Mouse (Mus musculus): ENCODE results near the gene Gm17606.

The Gm17606 gene

DNA sequence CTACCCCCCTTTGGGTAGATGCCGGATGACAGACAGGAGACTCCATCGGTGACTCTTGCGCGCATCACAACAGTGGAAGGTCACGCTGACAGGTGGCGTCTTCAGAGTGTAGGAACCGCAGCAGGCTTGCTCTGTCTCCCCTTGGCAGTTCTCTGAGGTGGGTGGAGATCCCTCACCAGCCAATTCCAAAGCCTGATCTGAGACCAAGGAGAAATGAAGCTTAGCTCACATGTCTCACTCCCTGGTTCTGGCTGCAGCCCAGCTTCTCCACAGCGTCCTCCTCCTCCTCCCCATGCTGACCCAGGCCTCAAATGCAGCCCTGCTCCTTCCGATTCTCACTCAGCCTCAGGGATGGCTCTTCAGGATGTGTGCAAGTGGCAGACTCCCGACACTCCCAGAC is 15.8 kb upstream of the Gm17606 start:
- DNase-seq (ENCODE audit: low spot score in 2 of 2): no peak

DNA sequence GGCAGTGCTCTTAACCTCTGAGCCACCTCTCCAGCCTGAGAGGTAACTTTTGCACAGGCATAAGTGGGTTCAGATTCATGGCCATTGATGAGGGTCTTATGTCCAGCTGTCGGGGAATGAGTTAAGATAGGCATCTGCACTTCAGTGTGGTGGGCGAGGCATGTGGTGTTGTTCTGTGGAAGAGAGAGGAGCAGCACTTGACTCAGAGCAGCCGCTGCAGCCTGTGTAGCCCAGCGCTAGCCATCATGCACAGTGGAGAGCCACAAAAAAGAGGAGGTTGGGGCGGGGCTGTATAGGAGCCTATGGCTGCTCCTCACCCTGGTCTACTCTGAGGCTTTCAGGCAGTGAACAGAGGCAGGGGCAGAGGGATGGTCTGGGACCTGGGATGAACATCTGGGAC is 12.6 kb upstream of the Gm17606 start:
- DNase-seq (ENCODE audit: low spot score in 2 of 2): no peak

DNA sequence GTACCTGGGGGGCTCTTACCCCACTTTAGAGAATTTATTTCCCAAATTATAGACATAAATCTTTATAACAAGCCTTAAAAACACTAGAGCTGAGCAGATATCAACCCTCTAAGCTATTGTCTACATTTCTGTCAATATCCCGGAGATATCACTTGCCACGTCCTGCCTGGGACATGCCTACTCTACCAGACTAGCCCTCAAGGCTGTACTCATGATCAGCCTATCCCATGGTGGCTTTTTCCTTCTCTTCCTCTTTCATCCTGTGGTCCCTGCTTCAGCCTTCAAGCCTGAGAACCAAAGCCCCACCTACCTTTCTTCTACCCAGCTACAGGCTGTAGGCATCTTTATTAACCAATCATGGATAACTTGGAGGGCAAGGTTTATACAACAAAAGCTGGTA is 11.0 kb upstream of the Gm17606 start:
- no peak for DNase-seq (ENCODE audit: low spot score in 2 of 2)

DNA sequence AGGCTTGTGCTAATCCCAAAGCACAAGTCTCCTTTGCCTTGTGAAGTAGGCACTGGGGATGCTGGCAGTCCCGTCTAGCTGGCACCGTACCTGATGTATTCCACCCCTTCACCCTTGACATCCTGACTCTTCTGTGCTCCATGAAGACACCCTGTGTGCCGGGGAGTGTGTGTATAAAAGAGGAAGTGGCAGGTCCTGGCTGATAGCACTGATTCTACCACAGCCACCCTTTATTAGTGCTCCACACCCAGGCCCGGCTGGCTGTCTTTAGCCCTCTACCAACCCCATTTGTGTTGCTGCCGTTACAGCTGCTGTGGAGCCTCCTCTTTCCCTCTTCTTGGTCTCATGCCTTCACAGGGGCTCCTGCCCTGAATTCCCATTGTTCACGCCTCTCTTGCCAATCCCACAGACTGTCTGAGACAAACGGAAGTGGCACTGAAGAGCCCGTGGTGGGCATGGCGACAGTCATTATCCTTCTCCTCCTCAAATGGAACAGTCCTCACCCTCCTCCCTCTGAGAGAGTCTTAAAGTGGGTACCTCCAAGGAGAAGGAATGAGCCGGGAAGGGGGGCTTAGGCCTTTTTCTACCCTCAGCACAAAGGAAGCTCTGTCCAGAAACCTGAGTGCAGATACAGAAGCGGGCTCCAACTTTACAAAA is 10.0 kb upstream of the Gm17606 start:
- DNase-seq (ENCODE audit: low spot score in 2 of 2): no peak

DNA sequence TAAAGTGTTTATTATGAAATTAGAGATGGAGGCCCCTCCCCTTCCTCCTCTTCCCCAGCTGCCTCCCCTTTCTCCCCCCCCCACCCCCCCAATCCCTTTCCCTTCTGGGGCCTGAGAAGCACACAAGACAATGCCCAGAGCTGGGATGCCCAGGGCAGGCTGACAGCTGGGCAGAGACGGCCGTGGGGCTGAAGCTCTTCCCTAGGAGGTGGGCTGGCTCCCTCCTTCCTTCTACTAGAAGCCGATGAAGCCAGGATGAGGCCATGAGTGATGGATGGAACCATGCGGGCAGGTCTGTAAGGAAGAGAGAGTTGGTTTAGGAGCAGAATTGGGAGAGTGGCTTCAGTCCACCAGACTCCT is 9.5 kb upstream of the Gm17606 start:
- no peak for DNase-seq (ENCODE audit: low spot score in 2 of 2)

DNA sequence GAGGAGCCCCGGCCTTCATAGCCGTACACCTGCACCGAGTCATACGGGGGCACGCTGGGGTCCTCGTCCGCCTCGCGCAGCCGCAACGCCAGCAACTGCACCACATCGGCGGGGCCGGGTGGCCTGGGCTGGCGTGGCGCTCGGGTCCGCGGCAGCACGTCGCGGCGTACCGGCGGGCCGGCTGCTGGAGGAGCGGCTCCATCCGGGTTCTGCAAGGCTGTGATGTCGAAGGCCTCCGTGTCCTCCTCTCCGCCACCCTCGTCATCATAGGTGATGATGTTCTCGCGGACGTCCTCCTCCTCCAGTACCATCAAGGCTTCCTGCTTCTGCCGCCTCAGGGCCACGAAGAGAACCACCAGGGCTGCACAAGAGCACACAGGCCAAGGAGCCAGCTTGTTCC is 8.5 kb upstream of the Gm17606 start:
- DNase-seq (ENCODE audit: low spot score in 2 of 2): no peak

DNA sequence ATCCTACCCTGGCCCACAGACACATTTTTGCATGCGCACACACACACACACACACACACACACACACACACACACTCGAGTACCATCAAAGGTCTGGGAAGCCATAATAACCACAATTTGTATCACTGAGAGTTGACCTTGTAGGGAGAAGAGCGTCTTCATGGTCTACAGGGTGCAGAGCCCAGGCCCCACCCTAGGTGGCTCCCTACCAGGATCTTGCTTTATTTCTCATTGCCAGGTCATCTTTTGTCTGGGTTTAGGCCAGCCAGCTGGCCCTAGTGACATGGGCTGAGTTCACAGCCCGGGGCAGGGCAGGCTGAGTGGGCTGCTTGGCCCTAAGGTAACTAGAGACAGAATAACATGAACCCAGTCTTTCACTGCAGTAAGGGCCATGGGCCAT is 6.6 kb upstream of the Gm17606 start:
- no peak for DNase-seq (ENCODE audit: low spot score in 2 of 2)

DNA sequence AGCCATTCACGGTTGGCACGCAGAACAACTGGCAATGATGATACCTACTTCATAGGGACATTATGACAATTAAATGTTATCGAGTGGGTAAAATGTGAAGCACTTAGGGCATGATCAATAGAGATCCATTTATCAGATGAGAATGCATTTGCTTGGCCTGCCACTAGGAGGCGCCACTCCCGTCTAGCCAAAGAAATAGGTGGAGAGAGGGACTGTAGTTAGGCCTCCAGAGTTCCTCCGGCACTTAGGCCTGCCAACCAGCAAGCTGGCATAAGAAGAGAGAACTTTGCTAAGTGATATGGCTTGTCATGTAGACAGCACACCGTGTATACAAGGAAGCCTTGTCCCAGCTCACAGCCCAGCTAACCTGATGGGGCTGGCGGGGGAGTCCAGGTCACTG is 3.8 kb upstream of the Gm17606 start:
- DNase-seq (ENCODE audit: low spot score in 2 of 2): peak in 1 of 2 experiments; percentile 22

DNA sequence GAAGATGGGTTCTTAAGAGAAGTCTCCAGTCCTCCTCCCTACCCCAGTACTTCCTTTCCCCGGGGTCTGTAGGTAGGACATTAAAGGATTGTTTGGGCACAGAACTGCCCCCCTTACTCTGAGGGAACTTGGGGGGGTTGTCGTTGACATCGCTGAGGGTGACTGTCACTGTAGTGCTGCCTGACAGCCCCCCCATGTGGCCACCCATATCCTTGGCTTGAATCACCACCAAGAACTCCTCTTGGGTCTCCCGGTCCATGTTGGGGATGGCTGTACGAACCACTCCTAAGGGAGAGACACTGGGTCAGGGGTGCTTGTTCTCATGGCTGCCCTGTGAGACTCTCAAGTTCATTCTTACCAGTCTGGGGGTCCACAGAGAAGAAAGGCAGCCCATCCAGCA is 2.5 kb upstream of the Gm17606 start:
- DNase-seq (ENCODE audit: low spot score in 2 of 2): no peak

DNA sequence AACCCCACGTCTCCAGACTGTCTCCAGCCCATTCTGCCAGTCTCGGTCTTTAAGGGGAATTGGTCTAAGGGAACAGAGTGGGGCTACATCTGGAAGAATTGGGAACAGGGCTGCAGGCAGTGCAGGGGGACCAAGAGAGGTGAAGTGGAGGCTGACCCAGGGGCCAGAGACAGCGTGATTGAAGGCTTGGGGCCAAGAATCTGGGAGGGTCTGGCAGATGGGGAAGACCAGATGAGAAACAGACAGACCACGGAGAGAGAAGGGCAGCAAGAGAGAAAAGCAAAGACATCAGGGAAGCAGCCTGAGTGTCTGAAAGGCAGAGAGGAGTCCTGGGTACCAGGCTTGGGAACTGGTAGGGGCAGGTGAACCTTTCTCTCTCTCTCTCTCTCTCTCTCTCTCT is 631 bp upstream of the Gm17606 start:
- no peak for DNase-seq (ENCODE audit: low spot score in 2 of 2)

DNA sequence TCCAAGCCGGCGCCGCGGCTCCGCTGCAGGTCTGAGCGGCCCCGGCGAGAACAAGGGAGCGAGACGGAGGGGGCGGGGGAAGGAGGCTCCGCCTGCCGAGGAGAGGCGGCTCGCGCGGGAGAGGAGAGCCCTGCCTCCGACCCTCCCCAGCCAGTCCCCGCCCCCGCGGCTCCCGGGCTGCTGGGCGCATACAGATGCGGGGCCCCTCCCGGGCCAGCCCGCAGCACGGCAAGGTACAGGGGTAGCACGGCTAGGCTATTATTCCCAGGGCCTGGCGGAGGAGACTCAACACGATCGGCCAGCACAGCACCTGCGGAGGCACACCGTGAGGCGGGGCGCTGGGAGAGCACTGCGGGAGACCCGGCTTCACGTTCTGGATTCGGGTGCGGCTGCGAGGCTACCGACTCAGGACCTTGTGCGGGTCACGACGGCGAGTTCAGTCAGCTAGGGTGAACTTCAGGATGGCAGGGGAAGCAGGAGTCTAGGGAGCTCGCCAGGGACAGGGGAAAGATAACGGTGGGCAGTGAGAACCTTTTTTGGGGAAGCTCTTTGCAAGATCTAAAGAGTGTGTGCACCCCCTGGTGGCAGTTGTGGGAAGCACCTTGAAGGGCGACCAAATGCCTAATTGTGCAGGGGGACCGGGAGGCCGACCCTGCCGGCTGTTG is 685 bp downstream of the Gm17606 start, which contains the start of gene Cdh24:
TSS of gene Cdh24 (minus strand) at position 60 of the 665 bp plus-strand sequence.
- DNase-seq (ENCODE audit: low spot score in 2 of 2): peak; percentile 86 to 92

DNA sequence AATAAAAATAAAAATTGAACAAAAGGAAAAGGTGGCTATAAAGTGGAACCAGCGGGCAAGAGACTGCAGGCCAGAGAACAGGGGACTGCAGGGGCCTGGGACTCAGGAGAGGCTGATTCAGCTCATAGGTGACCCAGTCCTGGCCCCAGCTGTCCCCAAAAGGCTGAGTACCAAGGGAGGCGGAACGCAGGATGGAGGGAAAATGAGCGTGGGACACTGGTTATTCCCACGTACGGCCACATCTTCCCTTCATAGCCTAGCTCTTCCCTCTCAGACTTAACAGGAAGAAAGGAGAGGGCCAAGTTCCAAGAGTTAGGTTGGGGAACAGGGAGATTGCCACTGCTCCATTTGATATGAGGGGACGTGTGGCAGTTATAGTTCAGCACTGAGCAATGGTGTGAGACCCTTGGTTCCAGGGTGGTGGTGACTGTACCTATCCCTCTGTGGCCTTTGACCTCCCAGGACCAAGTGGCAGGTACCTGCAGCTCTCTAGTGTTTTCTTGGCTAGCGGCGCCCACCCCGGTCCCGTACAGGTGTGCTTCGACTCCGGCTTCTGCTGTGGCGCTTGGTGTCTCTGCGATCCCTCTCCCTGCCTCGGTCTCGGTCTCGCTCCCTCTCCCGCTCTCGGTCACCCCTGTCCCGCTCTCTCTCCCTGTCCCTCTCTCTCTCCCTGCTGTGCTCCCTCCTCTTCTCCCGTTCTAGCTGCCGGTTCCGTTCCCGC is 1.6 kb downstream of the Gm17606 start:
- no peak for DNase-seq (ENCODE audit: low spot score in 2 of 2)

DNA sequence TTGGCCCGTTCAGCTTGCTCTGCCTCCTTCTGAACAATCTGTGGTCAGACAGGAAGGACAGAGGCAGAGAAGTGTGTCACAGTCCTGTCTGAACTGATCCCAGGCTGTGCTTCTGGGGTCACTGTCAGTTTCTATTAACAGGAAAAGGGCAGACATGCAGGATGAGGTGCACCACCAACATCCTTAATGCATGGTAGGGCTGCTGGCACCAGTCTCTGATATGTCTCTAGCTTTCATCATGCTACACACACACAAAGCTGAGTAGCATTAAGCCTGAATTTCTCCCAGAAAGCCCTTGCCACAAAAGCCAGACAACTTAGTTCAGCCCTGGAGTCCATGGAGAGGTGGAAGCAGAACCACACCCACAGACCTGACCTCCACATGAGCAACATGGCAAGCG is 2.3 kb downstream of the Gm17606 start:
- DNase-seq (ENCODE audit: low spot score in 2 of 2): no peak

DNA sequence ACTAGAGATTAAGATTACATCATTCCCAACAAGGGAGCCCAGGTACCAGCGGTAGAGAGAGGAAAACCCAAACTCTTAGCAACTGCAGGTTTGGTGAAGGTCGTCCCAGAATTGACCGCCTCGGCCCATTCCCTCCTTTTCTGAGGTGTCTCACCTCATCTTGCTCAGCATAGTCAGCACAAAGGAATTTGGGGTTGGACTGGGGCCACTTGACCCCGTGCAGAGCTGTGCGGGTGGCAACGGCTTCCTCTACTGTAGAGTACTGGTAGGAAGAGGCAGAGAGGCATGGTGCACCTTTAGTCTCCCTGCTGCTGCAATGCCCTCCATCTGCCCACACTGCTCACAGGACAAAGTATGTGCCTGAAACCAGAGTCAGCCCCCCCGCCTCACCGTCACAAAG is 3.5 kb downstream of the Gm17606 start:
- no peak for DNase-seq (ENCODE audit: low spot score in 2 of 2)

DNA sequence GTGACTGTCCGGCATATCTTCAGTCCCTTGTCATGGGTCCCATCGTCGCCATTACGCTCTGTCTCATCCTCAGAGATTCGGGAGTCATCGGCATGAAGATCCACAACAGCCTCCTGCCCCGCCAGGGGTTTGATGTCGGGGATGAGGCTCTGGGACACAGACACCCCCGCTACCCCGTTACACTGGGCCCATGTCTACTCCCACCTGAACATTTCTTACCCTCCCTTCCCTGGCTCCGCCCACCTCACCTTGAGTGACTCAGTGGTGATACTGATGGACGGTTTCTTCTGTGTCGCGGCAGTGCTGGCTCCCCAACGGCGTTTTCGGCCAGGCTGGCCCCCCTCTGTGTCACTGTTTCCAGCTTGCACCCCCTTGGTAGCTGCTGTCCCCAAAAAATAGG is 5.7 kb downstream of the Gm17606 start:
- no peak for DNase-seq (ENCODE audit: low spot score in 2 of 2)

DNA sequence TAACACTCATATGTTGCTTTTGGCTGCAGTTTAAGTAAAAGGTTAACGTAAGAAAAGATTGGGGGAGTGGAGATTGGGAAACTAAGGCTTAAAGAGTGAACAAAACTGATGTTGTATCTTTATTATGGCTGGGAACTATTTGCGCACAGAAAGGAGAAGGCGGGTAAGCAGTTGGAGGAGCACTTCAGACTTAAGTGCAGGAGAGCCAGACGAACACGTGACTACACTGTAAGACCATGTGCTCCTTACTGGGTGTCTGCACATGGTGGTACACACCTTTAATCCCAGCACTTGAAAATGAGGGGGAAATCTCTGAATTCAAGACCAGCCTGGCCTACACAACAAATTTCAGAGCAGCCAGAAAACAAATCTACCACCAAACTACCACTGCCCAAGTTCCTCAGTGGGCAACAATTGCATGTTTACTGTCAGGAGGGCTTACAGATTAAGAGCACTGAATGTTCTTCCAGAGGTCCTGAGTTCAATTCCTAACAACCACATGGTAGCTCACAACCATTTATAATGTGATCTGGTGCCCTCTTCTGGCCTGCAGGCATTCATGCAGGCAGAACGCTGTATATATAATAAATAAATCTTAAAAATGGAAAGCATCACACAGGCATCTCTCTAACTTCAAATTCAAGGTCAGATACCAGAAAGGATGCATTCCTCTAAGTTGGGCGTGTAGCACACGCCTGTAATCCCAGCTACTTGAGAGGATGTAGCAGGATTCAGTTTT is 6.3 kb downstream of the Gm17606 start:
- no peak for DNase-seq (ENCODE audit: low spot score in 2 of 2)

DNA sequence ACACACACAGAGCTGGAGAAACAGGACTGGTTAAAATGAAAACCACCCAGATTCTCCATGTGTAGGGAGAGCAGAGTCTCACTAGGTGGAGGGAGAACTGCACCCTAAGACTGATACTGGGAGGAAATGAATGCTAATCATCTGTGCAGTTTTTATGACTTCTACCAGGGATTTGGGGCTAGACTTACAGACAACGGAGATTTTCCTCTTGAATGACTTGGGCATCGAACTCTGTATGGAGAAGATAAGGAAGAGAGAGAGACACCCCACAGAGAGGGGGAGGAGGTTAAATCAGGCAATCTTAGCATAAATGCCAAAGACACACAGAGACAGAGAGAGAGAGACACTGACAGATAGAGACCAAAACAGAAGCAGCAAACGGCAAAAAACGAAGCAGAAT is 7.1 kb downstream of the Gm17606 start:
- DNase-seq (ENCODE audit: low spot score in 2 of 2): no peak

DNA sequence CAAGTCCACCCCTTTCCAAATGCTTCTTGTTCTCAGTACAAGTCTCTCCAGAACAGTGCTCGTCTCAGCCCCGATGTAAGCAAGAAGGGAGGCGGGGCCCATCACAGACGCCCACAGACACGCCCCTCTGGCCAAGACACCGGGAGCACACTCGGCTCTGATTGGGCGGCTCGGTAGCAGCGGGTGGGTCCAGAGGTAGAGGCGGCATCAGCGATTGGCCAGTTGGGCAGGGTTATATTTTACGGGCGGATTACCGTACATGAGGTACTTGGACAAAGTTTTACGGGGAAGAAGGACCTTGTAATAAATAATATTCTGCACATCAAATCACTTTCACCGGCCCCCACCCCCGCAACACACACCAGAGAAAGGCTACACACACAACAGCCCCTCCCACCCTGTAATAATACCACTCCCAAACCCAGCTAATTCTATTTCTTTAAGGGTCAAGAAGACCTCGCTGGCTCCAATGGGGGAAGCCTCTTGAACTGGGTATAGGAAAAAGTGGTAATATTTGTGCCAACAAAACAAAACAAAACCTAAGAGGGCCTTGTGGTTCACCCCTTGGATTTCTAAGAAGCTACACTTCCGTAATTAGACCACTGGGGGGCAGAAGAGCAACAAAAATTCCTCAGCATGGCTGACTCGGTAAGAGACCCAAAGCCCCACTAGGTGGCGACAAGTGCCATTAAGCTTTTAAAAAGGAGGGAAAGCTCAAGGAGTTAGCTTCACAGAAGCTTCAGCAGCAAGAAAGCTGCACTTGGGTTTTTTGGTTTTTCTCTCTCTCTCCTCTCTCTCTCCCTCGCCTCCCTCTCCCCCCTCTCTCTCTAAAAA is 10.1 kb downstream of the Gm17606 start:
- peak; percentile 50 to 53 for DNase-seq (ENCODE audit: low spot score in 2 of 2)

DNA sequence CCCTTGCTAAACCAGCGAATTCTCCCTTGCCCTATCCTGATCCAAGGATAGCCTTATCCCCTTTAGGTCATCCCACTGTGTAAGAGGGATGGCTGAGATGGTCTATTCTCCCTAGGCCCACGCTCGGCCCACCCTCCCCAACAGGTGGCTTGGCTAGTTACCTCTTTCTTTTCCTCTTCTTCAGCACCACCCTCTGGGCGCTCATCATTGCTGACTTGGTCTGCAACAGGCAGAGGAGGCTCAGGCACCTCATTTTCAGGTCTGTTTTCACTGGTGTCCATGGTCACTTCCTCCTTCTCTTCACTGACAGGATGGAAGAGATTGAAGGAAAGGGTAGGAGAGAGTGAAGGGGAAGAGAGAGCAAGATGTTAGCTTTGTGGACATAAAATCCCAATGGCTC is 10.8 kb downstream of the Gm17606 start:
- no peak for DNase-seq (ENCODE audit: low spot score in 2 of 2)

DNA sequence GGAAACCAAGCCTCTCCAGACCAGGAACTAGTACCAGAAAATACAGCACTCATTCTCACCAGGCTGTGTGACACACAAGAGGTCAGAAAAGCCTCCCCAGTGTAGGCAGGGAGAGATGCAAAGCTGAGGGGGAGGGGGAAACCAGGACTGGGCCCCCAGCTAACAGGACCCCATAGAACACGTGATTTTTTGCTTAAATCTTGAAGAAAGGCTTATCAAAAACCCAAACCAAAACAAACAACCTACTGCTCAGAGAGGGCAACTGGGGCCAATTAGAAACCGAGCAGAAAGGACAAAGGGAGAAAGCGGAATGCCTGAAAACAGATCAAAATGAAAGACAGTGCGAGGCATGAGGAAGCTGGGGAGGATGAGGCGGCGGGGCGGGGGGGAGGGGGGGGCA is 12.0 kb downstream of the Gm17606 start:
- no peak for DNase-seq (ENCODE audit: low spot score in 2 of 2)

DNA sequence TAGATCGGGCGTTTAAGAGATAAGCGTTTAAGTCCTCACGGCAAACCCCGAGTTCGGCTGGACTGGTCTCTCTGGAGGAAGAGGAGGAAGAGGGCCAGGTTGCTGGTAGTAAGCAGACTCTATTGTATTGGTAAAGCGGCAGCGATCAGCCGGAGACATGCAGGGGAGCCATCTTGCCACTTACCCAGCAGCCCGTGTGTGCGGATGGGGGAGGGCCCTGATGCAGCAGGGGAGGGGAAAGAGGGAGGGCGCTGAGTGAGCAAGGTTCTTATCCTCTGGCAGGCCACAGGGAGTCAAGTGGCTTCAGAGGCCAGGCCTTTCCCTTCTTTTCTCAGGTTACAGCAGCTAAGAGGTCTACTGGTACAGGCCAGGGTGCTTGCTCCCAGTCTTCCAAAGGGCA is 12.7 kb downstream of the Gm17606 start:
- DNase-seq (ENCODE audit: low spot score in 2 of 2): peak; percentile 69 to 81

DNA sequence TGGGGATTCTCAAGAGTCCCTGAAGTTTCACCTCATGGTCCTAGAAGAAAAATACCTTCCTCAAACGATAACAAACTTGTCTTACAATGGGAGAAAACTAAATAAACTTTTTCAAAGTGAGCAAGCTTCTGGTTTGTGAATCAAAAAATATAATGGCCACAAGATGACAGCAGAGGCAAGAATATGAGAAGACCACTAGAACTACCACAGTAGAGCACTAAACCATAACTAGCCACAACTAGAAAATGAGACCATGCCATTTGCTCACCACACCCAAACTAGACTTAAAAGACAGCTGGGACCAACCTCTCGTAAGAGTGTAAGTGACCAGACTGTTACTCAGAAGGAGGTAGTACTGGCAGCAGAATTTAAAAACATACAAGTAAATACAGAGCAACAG is 19.3 kb downstream of the Gm17606 start:
- no peak for DNase-seq (ENCODE audit: low spot score in 2 of 2)
